Mouse (Mus musculus) heart, embryonic 12.5 days (tissue): Measurements from ENCODE around the gene Ppp1r12a. TPM values are rescaled to one million over a fixed set of nuclear protein-coding genes. Genes with fewer than 3 reads are reported as not detected.

Source experiments
- ATAC-seq: fragments of 200-750 bp; cut with Nextera tagmentation; 2 replicates; pipeline ENCODE4 v1.8.0; 2017; ENCODE audit warnings: moderate TSS enrichment, moderate library complexity; ENCODE audit not compliant: insufficient number of reproducible peaks, low FRiP score
- H3K27ac ChIP-seq: fragments of 300-500 bp; sonication (generic); 2 replicates; pipeline ENCODE4 v1.5.1; 2016; ENCODE audit warnings: mild to moderate bottlenecking, moderate library complexity; ENCODE audit not compliant: poor library complexity, severe bottlenecking
- H3K27me3 ChIP-seq: fragments of 300-500 bp; sonication (generic); replicated peaks from 2 replicates; pipeline ENCODE4 v1.6.1; 2016; ENCODE audit warnings: mild to moderate bottlenecking, moderate library complexity
- H3K36me3 ChIP-seq: fragments of 300-500 bp; sonication (generic); 2 replicates; pipeline ENCODE4 v1.6.1; 2016; ENCODE audit warnings: mild to moderate bottlenecking, moderate library complexity
- H3K4me1 ChIP-seq: fragments of 300-500 bp; sonication (generic); replicated peaks from 2 replicates; pipeline ENCODE4 v1.6.1; 2016; ENCODE audit warnings: mild to moderate bottlenecking
- H3K4me2 ChIP-seq: fragments of 300-500 bp; sonication (generic); 2 replicates; pipeline ENCODE4 v1.6.1; 2016; ENCODE audit warnings: mild to moderate bottlenecking, moderate library complexity
- H3K4me3 ChIP-seq: fragments of 300-500 bp; sonication (generic); 2 replicates; pipeline ENCODE4 v1.5.1; 2016; ENCODE audit warnings: mild to moderate bottlenecking
- H3K9ac ChIP-seq: fragments of 300-500 bp; sonication (generic); 2 replicates; pipeline ENCODE4 v1.6.1; 2016; ENCODE audit warnings: mild to moderate bottlenecking, moderate library complexity
- H3K9me3 ChIP-seq: fragments of 300-500 bp; sonication (generic); replicated peaks from 2 replicates; pipeline ENCODE4 v1.6.1; 2016; ENCODE audit warnings: mild to moderate bottlenecking, moderate library complexity
- WGBS: fragments of 180-500 bp; shearing (Covaris S2); methylation state at CpG from one replicate; pipeline ENCODE4 v1.1.7; 2016; 5-methylcytosine and 5-hydroxymethylcytosine counted together
- polyA plus RNA-seq: library from polyadenylated mRNA; unstranded; fragments of >200 nt; fragmentation: Nextera tagmentation; extraction: Ambion mirVana; gene quantifications from 2 replicates; pipeline ENCODE4 v1.2.1, GENCODE M21; 2016

The Ppp1r12a gene
- polyA plus RNA-seq, 1 experiment from 2014 or later, result 109 TPM

- Histone ChIP-seq H3K9me3 (no peaks in the 10 kb centered on the region), H3K4me2 (no peak overlapping the region), H3K4me1 (0 out of 2 replicates have a peak, but pooled peaks cover 2% of the 10 kb centered on the region), H3K27ac (no peak overlapping the region), H3K36me3 (peaks cover 30% of the 10 kb centered on the region), H3K27me3 (no peaks in the 10 kb centered on the region), H3K9ac (no peak overlapping the region), H3K4me3 (no peak overlapping the region)
- 94% methylated on average over 4 of the region's 4 CpGs for WGBS
- no peak for ATAC-seq
Measured at GRCm38 (mm10) chr10:108202126-108202525, 40.1 kb downstream of the Ppp1r12a start.

- Histone ChIP-seq H3K36me3 (peaks cover 30% of the 10 kb centered on the region), H3K27ac (no peak overlapping the region), H3K9me3 (no peaks in the 10 kb centered on the region), H3K9ac (no peak overlapping the region), H3K4me2 (no peak overlapping the region), H3K27me3 (no peaks in the 10 kb centered on the region), H3K4me1 (peaks cover 6% of the 10 kb centered on the region), H3K4me3 (no peak overlapping the region)
- ATAC-seq, result no peak
Measured at GRCm38 (mm10) chr10:108203440-108203839, 41.4 kb downstream of the Ppp1r12a start.

- 73% methylated on average over 5 of the region's 5 CpGs for WGBS
- H3K4me3 ChIP-seq, result no peak overlapping the region
- H3K27ac ChIP-seq, result no peak overlapping the region
- H3K9ac ChIP-seq, result no peak overlapping the region
- H3K36me3 ChIP-seq, result peaks cover 15% of the 10 kb centered on the region
- no peak overlapping the region for H3K4me2 ChIP-seq
- no peaks in the 10 kb centered on the region for H3K27me3 ChIP-seq
- peaks cover 6% of the 10 kb centered on the region for H3K4me1 ChIP-seq
- ATAC-seq, result no peak
- H3K9me3 ChIP-seq, result no peaks in the 10 kb centered on the region
Measured at GRCm38 (mm10) chr10:108209396-108209795, 47.4 kb downstream of the Ppp1r12a start.

- no peak overlapping the region for H3K4me3 ChIP-seq
- WGBS, result 95% methylated on average over 5 of the region's 5 CpGs
- H3K27me3 ChIP-seq, result no peaks in the 10 kb centered on the region
- peaks cover 30% of the 10 kb centered on the region for H3K4me1 ChIP-seq
- H3K9me3 ChIP-seq, result 0 out of 2 replicates have a peak, but pooled peaks cover 2% of the 10 kb centered on the region
- H3K27ac ChIP-seq, result no peak overlapping the region
- H3K36me3 ChIP-seq, result peaks cover 22% of the 10 kb centered on the region
- H3K4me2 ChIP-seq, result no peak overlapping the region
- ATAC-seq, result no peak
- no peak overlapping the region for H3K9ac ChIP-seq
Measured at GRCm38 (mm10) chr10:108224413-108224812, 62.4 kb downstream of the Ppp1r12a start.

- no peak overlapping the region for H3K4me3 ChIP-seq
- 93% methylated on average over 3 of the region's 3 CpGs for WGBS
- H3K4me1 ChIP-seq, result no peaks in the 10 kb centered on the region
- no peaks in the 10 kb centered on the region for H3K27me3 ChIP-seq
- ATAC-seq, result no peak
- peaks cover 42% of the 10 kb centered on the region for H3K36me3 ChIP-seq
- no peak overlapping the region for H3K4me2 ChIP-seq
- H3K9ac ChIP-seq, result no peak overlapping the region
- no peaks in the 10 kb centered on the region for H3K9me3 ChIP-seq
- H3K27ac ChIP-seq, result no peak overlapping the region
Measured at GRCm38 (mm10) chr10:108237049-108237448, 75.1 kb downstream of the Ppp1r12a start.

- H3K9ac ChIP-seq, result no peak overlapping the region
- H3K27me3 ChIP-seq, result no peaks in the 10 kb centered on the region
- ATAC-seq, result no peak
- no peak overlapping the region for H3K4me2 ChIP-seq
- 85% methylated on average over 10 of the region's 10 CpGs for WGBS
- H3K4me3 ChIP-seq, result no peak overlapping the region
- H3K27ac ChIP-seq, result no peak overlapping the region
- H3K9me3 ChIP-seq, result no peaks in the 10 kb centered on the region
- H3K36me3 ChIP-seq, result peaks cover 44% of the 10 kb centered on the region
- no peaks in the 10 kb centered on the region for H3K4me1 ChIP-seq
Measured at GRCm38 (mm10) chr10:108239061-108239460, 77.1 kb downstream of the Ppp1r12a start.

GRCm38 (mm10) chr10:108250710-108251109, 88.7 kb downstream of the Ppp1r12a start:
- no peak overlapping the region for H3K9ac ChIP-seq
- no peaks in the 10 kb centered on the region for H3K27me3 ChIP-seq
- no peak overlapping the region for H3K4me2 ChIP-seq
- H3K9me3 ChIP-seq, result no peaks in the 10 kb centered on the region
- H3K36me3 ChIP-seq, result peaks cover 42% of the 10 kb centered on the region
- no peak for ATAC-seq
- H3K4me3 ChIP-seq, result no peak overlapping the region
- H3K4me1 ChIP-seq, result peaks cover 3% of the 10 kb centered on the region
- peak overlapping the region; percentile 29; the same call in 1 of the 2 replicates for H3K27ac ChIP-seq
- WGBS, result 53% methylated on average over 12 of the region's 12 CpGs

GRCm38 (mm10) chr10:108251181-108251580, 89.2 kb downstream of the Ppp1r12a start:
- H3K9me3 ChIP-seq, result no peaks in the 10 kb centered on the region
- peak overlapping the region; percentile 29; the same call in 1 of the 2 replicates for H3K27ac ChIP-seq
- H3K4me3 ChIP-seq, result no peak overlapping the region
- H3K27me3 ChIP-seq, result no peaks in the 10 kb centered on the region
- peaks cover 8% of the 10 kb centered on the region for H3K4me1 ChIP-seq
- WGBS, result 62% methylated on average over 1 of the region's 2 CpGs
- no peak for ATAC-seq
- H3K4me2 ChIP-seq, result no peak overlapping the region
- peaks cover 47% of the 10 kb centered on the region for H3K36me3 ChIP-seq
- no peak overlapping the region for H3K9ac ChIP-seq

GRCm38 (mm10) chr10:108255812-108256376, 93.9 kb downstream of the Ppp1r12a start:
- no peaks in the 10 kb centered on the region for H3K27me3 ChIP-seq
- no peaks in the 10 kb centered on the region for H3K9me3 ChIP-seq
- whole genome bisulfite sequencing, result 33% methylated on average over 7 of the region's 7 CpGs
- H3K4me1 ChIP-seq, result peaks cover 6% of the 10 kb centered on the region
- H3K4me2 ChIP-seq, result no peak overlapping the region
- no peak overlapping the region for H3K9ac ChIP-seq
- H3K4me3 ChIP-seq, result no peak overlapping the region
- peaks cover 52% of the 10 kb centered on the region for H3K36me3 ChIP-seq
- no peak overlapping the region for H3K27ac ChIP-seq
- no peak for ATAC-seq

GRCm38 (mm10) chr10:108260931-108261330, 98.9 kb downstream of the Ppp1r12a start:
- Histone ChIP-seq H3K4me2 (no peak overlapping the region), H3K9ac (no peak overlapping the region), H3K27ac (no peak overlapping the region), H3K9me3 (no peaks in the 10 kb centered on the region), H3K27me3 (no peaks in the 10 kb centered on the region), H3K4me1 (peaks cover 2% of the 10 kb centered on the region), H3K36me3 (peaks cover 55% of the 10 kb centered on the region), H3K4me3 (no peak overlapping the region)
- ATAC-seq, result no peak
- WGBS, result 93% methylated on average over 10 of the region's 10 CpGs

GRCm38 (mm10) chr10:108264641-108265040, 102.6 kb downstream of the Ppp1r12a start:
- ATAC-seq, result no peak
- H3K9ac ChIP-seq, result no peak overlapping the region
- no peaks in the 10 kb centered on the region for H3K27me3 ChIP-seq
- H3K4me2 ChIP-seq, result no peak overlapping the region
- H3K4me3 ChIP-seq, result no peak overlapping the region
- H3K36me3 ChIP-seq, result peaks cover 55% of the 10 kb centered on the region
- H3K9me3 ChIP-seq, result no peaks in the 10 kb centered on the region
- 96% methylated on average over 27 of the region's 27 CpGs for WGBS
- no peak overlapping the region for H3K27ac ChIP-seq
- no peaks in the 10 kb centered on the region for H3K4me1 ChIP-seq

- peaks cover 56% of the 10 kb centered on the region for H3K36me3 ChIP-seq
- H3K4me2 ChIP-seq, result no peak overlapping the region
- 59% methylated on average over 7 of the region's 7 CpGs for WGBS
- no peak overlapping the region for H3K9ac ChIP-seq
- no peaks in the 10 kb centered on the region for H3K27me3 ChIP-seq
- H3K9me3 ChIP-seq, result no peaks in the 10 kb centered on the region
- H3K27ac ChIP-seq, result peak overlapping the region; percentile 33; the same call in 1 of the 2 replicates
- peaks cover 4% of the 10 kb centered on the region; the same call in 1 of the 2 replicates for H3K4me1 ChIP-seq
- H3K4me3 ChIP-seq, result no peak overlapping the region
- no peak for ATAC-seq
Measured at GRCm38 (mm10) chr10:108271201-108271600, 109.2 kb downstream of the Ppp1r12a start.
